Mouse (Mus musculus): ENCODE measurements around the gene Rbpjl. TPM values are rescaled to one million over a fixed set of nuclear protein-coding genes. Genes with fewer than 3 reads are reported as not detected.

The Rbpjl gene
- total RNA-seq, 2 experiments from 2014 or later: not detected

GRCm38 (mm10) chr2:164442315-164443050 lies 39.5 kb downstream of the Rbpjl start:
- DNase-seq: peak; percentile 54 to 60
- intact Hi-C loops (cut with DNase I): no loop called here

DNA sequence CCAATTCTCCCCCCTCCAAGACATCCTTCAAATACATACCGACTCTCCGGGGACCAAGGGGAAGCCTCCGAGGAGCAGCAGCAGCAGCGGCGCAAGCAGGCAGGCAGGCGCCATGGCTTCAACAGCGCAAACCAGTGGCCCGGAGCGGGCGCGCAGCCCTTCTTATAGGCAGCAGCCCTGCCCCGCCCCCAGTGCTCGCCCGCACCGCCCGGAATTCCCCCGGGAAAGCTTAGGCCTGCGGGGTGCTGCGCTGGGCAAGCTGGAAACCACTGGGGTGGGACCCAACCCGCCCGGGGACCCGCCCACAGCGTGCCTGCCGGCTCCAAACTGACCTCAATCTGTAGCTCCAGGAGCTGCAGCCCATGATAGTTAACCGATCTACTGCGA lies 40.1 kb downstream of the Rbpjl start:
- intact Hi-C loops (cut with DNase I): no loop called here
- peak; percentile 86 to 88 for DNase-seq

DNA sequence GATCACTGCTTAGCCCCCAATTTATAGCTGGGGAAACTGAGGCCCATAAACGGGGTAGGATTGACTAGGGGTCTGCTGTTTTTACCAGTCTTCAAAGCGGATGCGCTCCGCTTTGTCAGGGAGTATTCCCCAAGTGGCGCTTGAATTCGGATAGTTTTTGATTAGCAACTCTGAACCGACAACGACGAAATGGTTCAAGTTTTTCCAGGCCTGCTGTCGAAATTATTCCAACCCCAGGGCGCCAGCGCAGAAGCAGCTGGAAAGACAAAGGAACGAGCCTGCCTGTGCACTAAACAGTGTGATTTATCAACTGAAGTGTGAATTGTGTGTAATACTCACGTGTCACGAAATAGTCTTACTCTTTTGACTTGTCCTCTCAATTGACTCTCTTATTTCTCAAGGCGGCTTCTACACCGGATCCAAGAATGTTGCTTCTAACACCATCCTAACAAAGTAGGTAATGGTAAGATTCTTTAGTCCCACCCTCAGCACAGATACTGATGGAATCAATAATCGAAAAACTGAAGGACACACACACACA lies 40.6 kb downstream of the Rbpjl start, which contains the start of gene Sdc4:
Sdc4 (minus strand) TSS at position 428 of the 541 bp plus-strand sequence.
- peak; percentile 16 to 31 for DNase-seq
- intact Hi-C loops (cut with DNase I): no loop called here

DNA sequence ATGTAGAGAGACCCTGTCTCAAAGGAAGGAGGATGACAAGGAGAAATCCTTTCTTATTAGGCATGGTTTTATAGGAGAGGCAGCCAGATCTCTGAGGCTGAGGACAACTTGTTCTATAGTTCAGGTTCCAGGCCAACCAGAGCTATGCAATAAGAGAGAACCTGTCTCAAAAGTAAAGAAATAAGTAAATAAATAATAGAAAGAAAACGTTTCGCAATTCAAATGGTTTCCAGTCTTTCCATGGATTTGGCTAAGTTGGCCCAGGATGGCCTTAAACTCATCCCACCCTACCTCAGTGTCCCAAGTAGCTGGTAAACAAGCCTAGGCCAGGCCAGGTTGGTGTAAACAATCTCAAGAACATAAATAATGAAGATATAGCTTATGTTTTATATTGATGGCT lies 41.8 kb downstream of the Rbpjl start:
- no peak for DNase-seq
- intact Hi-C loops (cut with DNase I): no loop called here

GRCm38 (mm10) chr2:164445399-164446085 lies 42.6 kb downstream of the Rbpjl start:
- DNase-seq: no peak
- intact Hi-C loops (cut with DNase I): no loop called here

DNA sequence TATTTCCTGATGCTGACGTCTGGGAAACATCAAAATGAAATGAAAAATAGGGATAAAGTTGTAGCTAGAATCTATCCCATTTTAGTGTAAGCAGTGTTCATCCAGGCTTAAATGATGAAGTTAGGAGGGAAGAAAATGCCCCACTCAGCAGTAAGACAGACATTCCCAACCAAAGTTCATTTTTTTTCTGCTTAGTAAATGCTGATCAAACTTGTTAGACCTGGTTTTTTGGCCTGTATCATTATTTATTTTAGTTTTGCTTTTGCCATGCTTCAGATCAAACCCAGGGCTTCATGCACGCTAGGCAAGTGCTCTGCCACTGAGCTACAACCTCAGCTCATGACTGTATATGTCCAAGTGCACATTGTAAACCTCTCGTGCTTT lies 43.1 kb downstream of the Rbpjl start:
- intact Hi-C loops (cut with DNase I): no loop called here
- no peak for DNase-seq

DNA sequence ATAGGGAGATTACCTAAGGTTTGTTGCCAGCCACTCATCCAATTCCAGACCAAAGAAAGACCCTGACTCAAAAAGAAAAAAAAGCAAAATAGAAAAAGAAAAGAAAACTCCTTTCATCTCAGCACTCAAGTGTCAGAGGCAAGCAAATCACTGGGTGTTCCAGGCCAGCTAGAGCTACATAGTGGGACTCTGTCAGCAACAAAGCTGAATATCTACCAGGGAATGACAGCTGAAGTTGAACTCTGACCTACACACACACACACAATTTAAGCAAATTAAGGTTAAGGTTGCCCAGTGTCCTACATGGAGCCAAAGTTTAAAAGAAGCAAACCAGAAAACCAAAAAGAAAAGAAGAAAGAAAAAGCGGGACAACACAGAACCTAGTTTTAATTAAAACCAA lies 45.2 kb downstream of the Rbpjl start:
- DNase-seq: no peak

DNA sequence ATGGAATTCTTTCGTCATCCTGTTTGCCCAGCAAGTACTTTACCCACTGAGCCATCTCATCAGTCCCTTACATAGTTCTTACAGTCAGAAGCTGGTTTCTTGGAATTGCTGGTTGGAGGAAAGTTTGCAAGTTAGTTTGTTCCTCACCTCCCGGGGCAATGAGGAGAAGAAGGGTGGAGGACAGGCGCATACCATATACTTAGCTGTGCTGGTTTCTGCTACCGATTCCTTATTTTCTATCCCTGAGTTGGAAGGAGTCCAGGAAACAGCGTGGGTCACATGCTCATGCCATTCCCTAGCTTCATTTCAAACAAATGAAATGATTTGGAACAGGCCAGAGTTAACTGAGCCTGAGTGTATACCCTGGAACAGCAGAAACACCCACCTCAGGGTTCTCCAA lies 46.0 kb downstream of the Rbpjl start:
- DNase-seq: no peak
- intact Hi-C loops (cut with DNase I): no loop called here

More for the DNA sequence above, 45.2 kb downstream of the Rbpjl start:
- intact Hi-C loops (cut with DNase I): no loop called here

- intact Hi-C loops (cut with DNase I): no loop called here
- DNase-seq: no peak
These were observed 46.6 kb downstream of the Rbpjl start for GRCm38 (mm10) chr2:164449341-164450042.

DNA sequence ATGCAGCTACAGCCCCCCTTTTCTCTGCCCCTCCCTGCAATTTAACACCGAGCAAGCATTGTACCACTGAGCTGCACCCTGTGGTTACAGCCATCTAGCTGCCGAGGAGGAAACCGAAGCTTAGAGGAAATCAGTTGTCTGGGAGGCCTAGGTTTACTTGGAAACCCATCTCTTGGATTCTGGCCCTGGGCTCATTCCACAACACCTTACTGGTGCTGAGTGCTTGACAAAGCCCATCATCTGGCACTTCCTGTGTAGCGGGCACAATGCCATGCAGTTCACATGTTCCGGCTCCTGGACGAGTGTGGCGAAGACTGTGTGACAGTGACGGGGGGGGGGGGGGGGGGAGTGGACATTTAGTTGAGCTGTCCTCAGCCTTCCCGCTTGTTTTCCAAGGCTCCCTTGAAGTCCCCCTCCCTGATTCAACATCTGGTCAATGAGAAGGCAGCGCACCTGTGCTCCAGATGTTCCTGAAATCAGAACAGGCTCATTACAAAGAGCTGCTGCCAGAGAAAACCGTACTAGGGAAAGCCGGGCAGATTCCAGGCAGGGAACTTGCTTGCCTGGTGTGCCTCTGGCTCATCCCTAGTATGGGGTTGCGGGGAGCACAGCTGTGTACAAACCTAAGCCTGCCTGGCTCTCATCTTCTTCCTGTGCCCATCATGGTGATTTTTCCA lies 49.2 kb downstream of the Rbpjl start:
- peak; percentile 63 to 74 for DNase-seq
- intact Hi-C loops (cut with DNase I): no loop called here

DNA sequence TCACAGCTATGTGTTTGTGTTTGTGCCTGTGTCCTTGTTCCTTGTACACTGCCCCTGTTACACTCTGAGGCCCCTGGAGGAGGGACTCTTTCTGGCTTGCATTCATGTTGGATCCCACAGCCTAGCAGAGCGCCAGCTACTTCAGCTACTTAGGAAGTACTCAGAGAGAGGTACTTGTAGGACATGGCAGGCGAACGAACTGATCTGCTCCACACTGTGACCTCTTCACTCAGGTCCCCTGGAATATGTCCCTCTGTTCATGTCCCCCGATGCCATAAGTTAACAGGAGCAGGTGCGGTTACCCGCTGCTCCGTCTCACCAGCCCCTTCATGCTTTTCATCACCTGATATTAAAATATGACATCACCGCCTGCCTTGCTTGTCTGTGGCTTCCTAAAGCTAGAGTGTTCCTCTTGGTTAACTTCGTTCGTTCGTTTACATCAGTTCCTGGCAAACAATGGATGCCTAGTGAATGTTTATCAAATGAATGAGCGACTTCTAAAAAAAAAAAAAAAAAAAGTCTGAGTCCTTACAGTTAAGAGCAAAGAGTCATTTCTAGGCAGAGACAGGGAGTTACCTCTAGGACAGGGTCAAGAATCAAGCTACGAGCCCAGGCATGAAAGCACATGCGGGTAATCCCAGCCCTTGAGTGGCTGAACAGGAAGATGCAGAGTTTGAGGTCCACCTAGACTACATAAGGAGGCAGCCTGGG lies 50.3 kb downstream of the Rbpjl start:
- DNase-seq: peak in 1 of 2 experiments; percentile 45
- intact Hi-C loops (cut with DNase I): no loop called here

GRCm38 (mm10) chr2:164453887-164454500 lies 51.1 kb downstream of the Rbpjl start:
- DNase-seq: no peak
- intact Hi-C loops (cut with DNase I): no loop called here

DNA sequence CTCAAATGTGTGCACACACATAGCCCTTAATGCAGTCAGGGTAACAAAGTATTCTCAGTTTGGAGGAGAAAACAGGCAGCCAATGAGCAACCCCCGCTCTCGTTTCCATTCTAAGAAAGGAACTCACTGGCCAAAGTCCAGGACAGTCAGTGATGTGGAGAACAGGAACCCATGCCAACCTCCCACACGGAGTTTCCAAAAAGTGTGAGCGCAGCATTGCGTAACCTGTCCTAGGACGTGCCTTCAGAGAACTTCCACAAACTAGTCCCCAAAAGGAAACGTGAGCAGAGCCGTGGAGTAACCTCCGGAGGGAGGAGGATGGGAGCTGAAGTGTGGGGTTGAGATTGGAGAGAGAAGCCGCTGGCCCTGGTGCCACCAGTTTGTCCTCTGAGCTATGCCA lies 51.9 kb downstream of the Rbpjl start:
- intact Hi-C loops (cut with DNase I): no loop called here
- DNase-seq: peak; percentile 79 to 81

DNA sequence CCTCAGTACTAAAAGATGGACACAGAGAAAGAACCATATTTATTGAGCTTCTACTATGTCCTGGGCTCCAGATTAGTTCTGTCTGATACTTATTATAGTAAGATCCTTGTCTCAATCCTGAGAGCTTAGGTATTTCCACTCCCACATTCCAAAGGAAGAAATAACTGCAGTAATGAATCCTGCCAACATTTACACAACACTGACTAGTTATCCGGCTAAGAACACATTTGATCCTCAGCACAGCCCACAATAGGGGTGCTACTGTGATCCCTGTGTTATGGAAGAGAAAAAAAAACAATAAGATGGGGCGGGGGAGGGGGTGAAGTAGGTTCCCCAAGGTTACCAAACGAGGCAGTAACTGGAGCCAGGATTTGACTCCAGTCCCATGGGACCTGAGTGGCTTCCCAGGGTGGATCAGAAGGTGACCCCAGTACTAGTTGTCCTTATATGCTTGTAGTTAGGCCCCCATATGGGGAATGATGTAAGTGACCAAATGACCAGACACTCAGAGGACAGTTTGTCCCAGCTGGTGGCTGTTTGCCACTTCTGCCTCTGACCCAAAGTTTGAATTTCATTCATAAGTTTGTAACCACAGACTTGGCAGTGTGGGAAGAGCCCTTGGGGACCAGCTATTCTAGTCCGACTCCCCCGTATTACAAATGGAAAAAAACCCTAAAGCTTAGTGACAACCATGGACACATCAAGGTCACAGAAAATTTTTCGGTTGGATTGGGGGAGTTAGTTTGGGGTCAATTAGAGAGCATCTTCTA lies 52.7 kb downstream of the Rbpjl start:
- intact Hi-C loops (cut with DNase I): loop anchor here (2.0 kb wide), 1 partner anchor 39 kb away; no protein-coding TSS in a partner anchor
- peak; percentile 62 to 63 for DNase-seq

DNA sequence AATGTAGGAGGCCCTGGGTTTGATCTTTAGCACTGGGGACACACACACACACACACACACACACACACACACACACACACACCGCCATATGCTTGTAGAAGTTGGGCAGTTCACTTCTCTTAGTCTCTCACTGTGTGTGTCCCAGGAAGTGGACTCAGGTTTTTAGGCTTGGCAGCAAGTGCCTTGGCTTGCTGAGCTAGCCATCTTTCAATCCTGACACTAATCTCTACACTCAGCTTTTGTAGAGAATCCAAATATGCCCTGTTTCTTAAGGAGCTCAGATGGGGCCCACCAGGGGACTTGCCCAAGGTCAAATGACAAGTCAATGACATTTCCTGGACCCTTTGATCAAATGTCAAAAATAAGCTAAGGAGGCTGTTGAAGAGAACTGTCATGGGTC lies 53.5 kb downstream of the Rbpjl start:
- intact Hi-C loops (cut with DNase I): loop anchor here (2.0 kb wide), 1 partner anchor 40 kb away; no protein-coding TSS in a partner anchor

DNA sequence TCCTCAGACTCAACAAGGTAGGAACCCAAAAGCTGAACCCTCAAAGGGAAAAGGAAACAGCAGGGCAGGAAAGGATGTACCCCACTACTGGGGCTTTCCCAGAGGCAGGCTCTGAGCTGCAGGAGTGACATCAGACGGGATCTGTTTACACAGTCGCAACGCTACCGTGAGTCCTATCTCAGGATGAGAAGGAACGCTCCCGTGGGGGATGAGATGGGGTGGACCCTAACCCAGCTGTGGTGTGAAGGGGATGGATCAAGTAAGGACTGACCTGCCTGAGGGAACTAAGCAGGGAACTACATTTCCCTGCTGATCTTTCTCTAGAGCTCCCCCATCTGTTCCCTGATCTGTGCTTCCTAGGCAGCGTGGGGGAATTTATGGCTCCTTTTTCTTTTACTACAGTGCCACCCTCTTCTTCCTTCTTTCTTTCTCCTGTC lies 53.9 kb downstream of the Rbpjl start, which contains the start of gene Sys1:
Sys1 (plus strand) TSS at position 101 of the 437 bp plus-strand sequence.
- intact Hi-C loops (cut with DNase I): loop anchor here (2.0 kb wide), 1 partner anchor 40 kb away; no protein-coding TSS in a partner anchor
- DNase-seq: peak in 1 of 2 experiments; percentile 23

More for the DNA sequence above, 53.5 kb downstream of the Rbpjl start:
- DNase-seq: no peak

- no peak for DNase-seq
- intact Hi-C loops (cut with DNase I): loop anchor here (2.0 kb wide), 1 partner anchor 41 kb away; no protein-coding TSS in a partner anchor
These were observed 55.0 kb downstream of the Rbpjl start for GRCm38 (mm10) chr2:164457942-164458341.

- intact Hi-C loops (cut with DNase I): no loop called here
- no peak for DNase-seq
These were observed 55.6 kb downstream of the Rbpjl start for GRCm38 (mm10) chr2:164458535-164458934.

Data from heart, postnatal 14 days (tissue).